Mouse (Mus musculus): ENCODE results near the gene Serpinf1. TPM values are rescaled to one million over a fixed set of nuclear protein-coding genes. Genes with fewer than 3 reads are reported as not detected.

Serpinf1 gene
- polyA plus RNA-seq, 1 experiment from 2014 or later = 50.9 TPM

- peak overlapping the region; percentile 10; the same call in 1 of the 2 replicates for H3K9ac ChIP-seq (ENCODE audit: low read depth, low read length)
- no peak for ATAC-seq (replicated peaks; ENCODE audit: insufficient number of reproducible peaks, low FRiP score, low TSS enrichment)
These were observed 28.4 kb upstream of the Serpinf1 start for GRCm38 (mm10) chr11:75450936-75451335.

GRCm38 (mm10) chr11:75450304-75450908 lies 27.9 kb upstream of the Serpinf1 start:
- no peaks in the 10 kb centered on the region for H3K9me3 ChIP-seq (replicated peaks; ENCODE audit: control insufficient read depth, low read length)
- ATAC-seq (replicated peaks; ENCODE audit: insufficient number of reproducible peaks, low FRiP score, low TSS enrichment) = no peak
- H3K36me3 ChIP-seq (ENCODE audit: control insufficient read depth, insufficient read depth, low read length) = peaks cover 14% of the 10 kb centered on the region
- peak overlapping the region; percentile 18; the same call in 1 of the 2 replicates for H3K4me3 ChIP-seq (ENCODE audit: low read depth, low read length)
- WGBS (ENCODE audit: insufficient replicate concordance) = 73% methylated on average over 8 of the region's 8 CpGs
- no peaks in the 10 kb centered on the region for H3K27me3 ChIP-seq (ENCODE audit: control insufficient read depth, insufficient read depth, low read length)
- H3K4me2 ChIP-seq = peak overlapping the region; percentile 14
- peak overlapping the region; percentile 16; the same call in 1 of the 2 replicates for H3K27ac ChIP-seq (ENCODE audit: low read depth, low read length)
- H3K9ac ChIP-seq (ENCODE audit: low read depth, low read length) = no peak overlapping the region; the same call in 1 of the 2 replicates
- H3K4me1 ChIP-seq (ENCODE audit: control insufficient read depth, insufficient read depth, low read length) = peaks cover 25% of the 10 kb centered on the region

More at GRCm38 (mm10) chr11:75450936-75451335, 28.4 kb upstream of the Serpinf1 start:
- WGBS (ENCODE audit: insufficient replicate concordance) = 75% methylated on average over 15 of the region's 15 CpGs
- H3K9me3 ChIP-seq (replicated peaks; ENCODE audit: control insufficient read depth, low read length) = no peaks in the 10 kb centered on the region
- peaks cover 25% of the 10 kb centered on the region for H3K4me1 ChIP-seq (ENCODE audit: control insufficient read depth, insufficient read depth, low read length)
- 0 out of 2 replicates have a peak overlapping the region, but pooled peaks have one; percentile 16 for H3K27ac ChIP-seq (ENCODE audit: low read depth, low read length)
- H3K36me3 ChIP-seq (ENCODE audit: control insufficient read depth, insufficient read depth, low read length) = peaks cover 14% of the 10 kb centered on the region
- peak overlapping the region; percentile 18; the same call in 1 of the 2 replicates for H3K4me3 ChIP-seq (ENCODE audit: low read depth, low read length)
- no peaks in the 10 kb centered on the region for H3K27me3 ChIP-seq (ENCODE audit: control insufficient read depth, insufficient read depth, low read length)
- peak overlapping the region; percentile 14 for H3K4me2 ChIP-seq

- H3K9me3 ChIP-seq (replicated peaks; ENCODE audit: control insufficient read depth, low read length) = no peaks in the 10 kb centered on the region
- H3K4me1 ChIP-seq (ENCODE audit: control insufficient read depth, insufficient read depth, low read length) = peaks cover 18% of the 10 kb centered on the region
- 0 out of 2 replicates have a peak, but pooled peaks have one; percentile 40 for ATAC-seq (replicated peaks; ENCODE audit: insufficient number of reproducible peaks, low FRiP score, low TSS enrichment)
- H3K4me2 ChIP-seq = peak overlapping the region; percentile 14
- H3K36me3 ChIP-seq (ENCODE audit: control insufficient read depth, insufficient read depth, low read length) = peaks cover 14% of the 10 kb centered on the region
- H3K27ac ChIP-seq (ENCODE audit: low read depth, low read length) = no peak overlapping the region
- no peak overlapping the region for H3K4me3 ChIP-seq (ENCODE audit: low read depth, low read length)
- H3K27me3 ChIP-seq (ENCODE audit: control insufficient read depth, insufficient read depth, low read length) = no peaks in the 10 kb centered on the region
- H3K9ac ChIP-seq (ENCODE audit: low read depth, low read length) = no peak overlapping the region
- 73% methylated on average over 7 of the region's 7 CpGs for WGBS (ENCODE audit: insufficient replicate concordance)
These were observed 27.2 kb upstream of the Serpinf1 start for GRCm38 (mm10) chr11:75449695-75450094.

- H3K36me3 ChIP-seq (ENCODE audit: control insufficient read depth, insufficient read depth, low read length) = peaks cover 16% of the 10 kb centered on the region
- H3K27me3 ChIP-seq (ENCODE audit: control insufficient read depth, insufficient read depth, low read length) = no peaks in the 10 kb centered on the region
- 75% methylated on average over 3 of the region's 3 CpGs for WGBS (ENCODE audit: insufficient replicate concordance)
- no peak for ATAC-seq (replicated peaks; ENCODE audit: insufficient number of reproducible peaks, low FRiP score, low TSS enrichment)
- no peak overlapping the region for H3K4me3 ChIP-seq (ENCODE audit: low read depth, low read length)
- H3K9ac ChIP-seq (ENCODE audit: low read depth, low read length) = peak overlapping the region; percentile 39; the same call in 1 of the 2 replicates
- 0 out of 2 replicates have a peak overlapping the region, but pooled peaks have one; percentile 31 for H3K27ac ChIP-seq (ENCODE audit: low read depth, low read length)
- H3K9me3 ChIP-seq (replicated peaks; ENCODE audit: control insufficient read depth, low read length) = no peaks in the 10 kb centered on the region
- H3K4me2 ChIP-seq = peak overlapping the region; percentile 14
- H3K4me1 ChIP-seq (ENCODE audit: control insufficient read depth, insufficient read depth, low read length) = peaks cover 12% of the 10 kb centered on the region
These were observed 26.1 kb upstream of the Serpinf1 start for GRCm38 (mm10) chr11:75448575-75448974.

GRCm38 (mm10) chr11:75443711-75444110 lies 21.2 kb upstream of the Serpinf1 start:
- H3K9me3 ChIP-seq (replicated peaks; ENCODE audit: control insufficient read depth, low read length) = no peaks in the 10 kb centered on the region
- H3K9ac ChIP-seq (ENCODE audit: low read depth, low read length) = no peak overlapping the region
- H3K4me1 ChIP-seq (ENCODE audit: control insufficient read depth, insufficient read depth, low read length) = peaks cover 2% of the 10 kb centered on the region; the same call in 1 of the 2 replicates
- no peak overlapping the region for H3K4me2 ChIP-seq
- H3K4me3 ChIP-seq (ENCODE audit: low read depth, low read length) = no peak overlapping the region
- H3K27ac ChIP-seq (ENCODE audit: low read depth, low read length) = no peak overlapping the region
- WGBS (ENCODE audit: insufficient replicate concordance) = 65% methylated on average over 8 of the region's 8 CpGs
- no peaks in the 10 kb centered on the region for H3K27me3 ChIP-seq (ENCODE audit: control insufficient read depth, insufficient read depth, low read length)
- peaks cover 14% of the 10 kb centered on the region for H3K36me3 ChIP-seq (ENCODE audit: control insufficient read depth, insufficient read depth, low read length)
- no peak for ATAC-seq (replicated peaks; ENCODE audit: insufficient number of reproducible peaks, low FRiP score, low TSS enrichment)

- peaks cover 6% of the 10 kb centered on the region for H3K4me1 ChIP-seq (ENCODE audit: control insufficient read depth, insufficient read depth, low read length)
- ATAC-seq (replicated peaks; ENCODE audit: insufficient number of reproducible peaks, low FRiP score, low TSS enrichment) = no peak; the same call in 1 of the 2 replicates
- 0 out of 2 replicates have a peak, but pooled peaks cover 2% of the 10 kb centered on the region for H3K36me3 ChIP-seq (ENCODE audit: control insufficient read depth, insufficient read depth, low read length)
- no peaks in the 10 kb centered on the region for H3K9me3 ChIP-seq (replicated peaks; ENCODE audit: control insufficient read depth, low read length)
- no peak overlapping the region for H3K4me2 ChIP-seq
- H3K4me3 ChIP-seq (ENCODE audit: low read depth, low read length) = no peak overlapping the region
- H3K9ac ChIP-seq (ENCODE audit: low read depth, low read length) = no peak overlapping the region
- no peaks in the 10 kb centered on the region for H3K27me3 ChIP-seq (ENCODE audit: control insufficient read depth, insufficient read depth, low read length)
- H3K27ac ChIP-seq (ENCODE audit: low read depth, low read length) = no peak overlapping the region
- WGBS (ENCODE audit: insufficient replicate concordance) = 87% methylated on average over 16 of the region's 16 CpGs
These were observed 19.1 kb upstream of the Serpinf1 start for GRCm38 (mm10) chr11:75441601-75442000.

GRCm38 (mm10) chr11:75441034-75441433 lies 18.5 kb upstream of the Serpinf1 start:
- Histone ChIP-seq H3K36me3 (ENCODE audit: control insufficient read depth, insufficient read depth, low read length) (0 out of 2 replicates have a peak, but pooled peaks cover 2% of the 10 kb centered on the region), H3K27me3 (ENCODE audit: control insufficient read depth, insufficient read depth, low read length) (no peaks in the 10 kb centered on the region), H3K27ac (ENCODE audit: low read depth, low read length) (no peak overlapping the region), H3K9me3 (replicated peaks; ENCODE audit: control insufficient read depth, low read length) (no peaks in the 10 kb centered on the region), H3K4me3 (ENCODE audit: low read depth, low read length) (no peak overlapping the region), H3K4me1 (ENCODE audit: control insufficient read depth, insufficient read depth, low read length) (peaks cover 6% of the 10 kb centered on the region), H3K9ac (ENCODE audit: low read depth, low read length) (no peak overlapping the region), H3K4me2 (no peak overlapping the region)
- no peak for ATAC-seq (replicated peaks; ENCODE audit: insufficient number of reproducible peaks, low FRiP score, low TSS enrichment)
- WGBS (ENCODE audit: insufficient replicate concordance) = 82% methylated on average over 7 of the region's 7 CpGs

GRCm38 (mm10) chr11:75439951-75440350 lies 17.4 kb upstream of the Serpinf1 start:
- 53% methylated on average over 3 of the region's 3 CpGs for WGBS (ENCODE audit: insufficient replicate concordance)
- 0 out of 2 replicates have a peak, but pooled peaks cover 2% of the 10 kb centered on the region for H3K36me3 ChIP-seq (ENCODE audit: control insufficient read depth, insufficient read depth, low read length)
- no peak overlapping the region for H3K4me2 ChIP-seq
- H3K9me3 ChIP-seq (replicated peaks; ENCODE audit: control insufficient read depth, low read length) = no peaks in the 10 kb centered on the region
- H3K27ac ChIP-seq (ENCODE audit: low read depth, low read length) = no peak overlapping the region
- H3K9ac ChIP-seq (ENCODE audit: low read depth, low read length) = no peak overlapping the region
- no peaks in the 10 kb centered on the region for H3K27me3 ChIP-seq (ENCODE audit: control insufficient read depth, insufficient read depth, low read length)
- H3K4me1 ChIP-seq (ENCODE audit: control insufficient read depth, insufficient read depth, low read length) = peaks cover 6% of the 10 kb centered on the region
- no peak for ATAC-seq (replicated peaks; ENCODE audit: insufficient number of reproducible peaks, low FRiP score, low TSS enrichment)
- no peak overlapping the region for H3K4me3 ChIP-seq (ENCODE audit: low read depth, low read length)

Data from heart, embryonic 11.5 days (tissue).